Mouse (Mus musculus) lung, embryonic 16.5 days (tissue): Measurements from ENCODE around the gene Fam83g. TPM values are rescaled to one million over a fixed set of nuclear protein-coding genes. Genes with fewer than 3 reads are reported as not detected.

Experiments used
- ATAC-seq: fragments of 200-750 bp; cut with Nextera tagmentation; 2 replicates; pipeline ENCODE4 v1.8.0; 2017; ENCODE audit warnings: low read depth, mild to moderate bottlenecking, moderate library complexity
- H3K27ac ChIP-seq: fragments of 300-500 bp; sonication (generic); 2 replicates; pipeline ENCODE4 v1.5.1; 2014; ENCODE audit warnings: mild to moderate bottlenecking, control low read depth, low read length
- H3K27me3 ChIP-seq: fragments of 300-500 bp; sonication (generic); 2 replicates; pipeline ENCODE4 v1.6.1; 2014; ENCODE audit warnings: low read depth, low read length, mixed read lengths; ENCODE audit not compliant: control insufficient read depth, insufficient read depth
- H3K36me3 ChIP-seq: fragments of 300-500 bp; sonication (generic); 2 replicates; pipeline ENCODE4 v1.6.1; 2014; ENCODE audit warnings: low read length; ENCODE audit not compliant: control insufficient read depth, insufficient read depth
- H3K4me1 ChIP-seq: fragments of 300-500 bp; sonication (generic); replicated peaks from 2 replicates; pipeline ENCODE4 v1.6.1; 2014; ENCODE audit warnings: low read length, mixed read lengths; ENCODE audit not compliant: control insufficient read depth, insufficient read depth
- H3K4me2 ChIP-seq: fragments of 300-500 bp; sonication (generic); 2 replicates; pipeline ENCODE4 v1.6.1; 2014; ENCODE audit warnings: low read depth, low read length, control low read depth
- H3K4me3 ChIP-seq: fragments of 300-500 bp; sonication (generic); 2 replicates; pipeline ENCODE4 v1.5.1; 2014; ENCODE audit warnings: mild to moderate bottlenecking, low read length, control low read depth
- H3K9ac ChIP-seq: fragments of 300-500 bp; sonication (generic); 2 replicates; pipeline ENCODE4 v1.6.1; 2014; ENCODE audit warnings: low read length, control low read depth
- H3K9me3 ChIP-seq: fragments of 300-500 bp; sonication (generic); 2 replicates; pipeline ENCODE4 v1.6.1; 2016; ENCODE audit warnings: low read length; ENCODE audit not compliant: control insufficient read depth
- WGBS: fragments of 180-500 bp; shearing (Covaris S2); extraction: QIAGEN DNeasy Blood & Tissue Kit; methylation state at CpG from one replicate; pipeline ENCODE4 v1.1.7; 2014; 5-methylcytosine and 5-hydroxymethylcytosine counted together
- polyA plus RNA-seq: library from polyadenylated mRNA; unstranded; fragments of >200 nt; fragmentation: Nextera tagmentation; extraction: Ambion mirVana; gene quantifications from 2 replicates; pipeline ENCODE4 v1.2.1, GENCODE M21; 2015

Gene Fam83g
- polyA plus RNA-seq, 1 experiment from 2014 or later, result 2.2 TPM

GRCm38 (mm10) chr11:61745781-61746180 is 61.9 kb downstream of the Fam83g start:
- Histone ChIP-seq H3K9ac (no peak overlapping the region), H3K9me3 (no peaks in the 10 kb centered on the region), H3K27ac (no peak overlapping the region), H3K4me2 (no peak overlapping the region), H3K36me3 (peaks cover 19% of the 10 kb centered on the region), H3K4me3 (no peak overlapping the region), H3K4me1 (no peaks in the 10 kb centered on the region), H3K27me3 (no peaks in the 10 kb centered on the region)
- ATAC-seq, result no peak
- WGBS, result 87% methylated on average over 9 of the region's 9 CpGs

- Histone ChIP-seq H3K4me3 (no peak overlapping the region), H3K27me3 (no peaks in the 10 kb centered on the region), H3K9ac (no peak overlapping the region), H3K4me1 (no peaks in the 10 kb centered on the region), H3K27ac (no peak overlapping the region), H3K4me2 (no peak overlapping the region), H3K9me3 (no peaks in the 10 kb centered on the region), H3K36me3 (peaks cover 23% of the 10 kb centered on the region)
- ATAC-seq, result no peak
- WGBS, result 45% methylated on average over 3 of the region's 3 CpGs
Measured at GRCm38 (mm10) chr11:61747161-61747560, 63.3 kb downstream of the Fam83g start.

GRCm38 (mm10) chr11:61751612-61752011 is 67.7 kb downstream of the Fam83g start:
- peaks cover 19% of the 10 kb centered on the region for H3K36me3 ChIP-seq

GRCm38 (mm10) chr11:61757151-61757550 is 73.3 kb downstream of the Fam83g start:
- Histone ChIP-seq H3K4me3 (no peak overlapping the region), H3K27ac (no peak overlapping the region), H3K9ac (no peak overlapping the region), H3K9me3 (no peaks in the 10 kb centered on the region), H3K36me3 (peaks cover 11% of the 10 kb centered on the region), H3K4me1 (peaks cover 5% of the 10 kb centered on the region), H3K27me3 (no peaks in the 10 kb centered on the region), H3K4me2 (no peak overlapping the region)
- WGBS, result 67% methylated on average over 2 of the region's 2 CpGs
- ATAC-seq, result no peak

More at GRCm38 (mm10) chr11:61751612-61752011, 67.7 kb downstream of the Fam83g start:
- Histone ChIP-seq H3K27me3 (no peaks in the 10 kb centered on the region), H3K4me2 (no peak overlapping the region), H3K4me3 (no peak overlapping the region), H3K27ac (no peak overlapping the region), H3K4me1 (no peaks in the 10 kb centered on the region), H3K9me3 (no peaks in the 10 kb centered on the region), H3K9ac (no peak overlapping the region)
- WGBS, result 75% methylated on average over 5 of the region's 5 CpGs
- no peak for ATAC-seq

Other genes starting within 250 kb of the Fam83g start
- gene Rnf112, start 230.0 kb upstream of the Fam83g start, polyA plus RNA-seq, result 0.78 and 1.2 TPM in 2 replicates
- gene Mfap4, start 198.7 kb upstream of the Fam83g start, polyA plus RNA-seq, result 1,630 and 1,660 TPM in 2 replicates
- 59.6 and 61.8 TPM in 2 replicates for gene Mapk7, start 189.7 kb upstream of the Fam83g start, polyA plus RNA-seq
- gene B9d1, start 178.9 kb upstream of the Fam83g start, polyA plus RNA-seq, result 47.3 and 47.9 TPM in 2 replicates
- gene Epn2, start 104.4 kb upstream of the Fam83g start, polyA plus RNA-seq, result 24.4 and 28.7 TPM in 2 replicates
- gene Grap, start 30.8 kb upstream of the Fam83g start, polyA plus RNA-seq, result 43.1 and 49.9 TPM in 2 replicates
- gene Slc5a10, start 36.7 kb downstream of the Fam83g start, polyA plus RNA-seq, result 0.08 TPM in 1 of 2 replicates, not detected in the other
- 31.3 and 31.4 TPM in 2 replicates for gene Prpsap2, start 78.0 kb downstream of the Fam83g start, polyA plus RNA-seq
- 12.2 and 12.4 TPM in 2 replicates for gene Ulk2, start 171.0 kb downstream of the Fam83g start, polyA plus RNA-seq
- 14.6 and 15.5 TPM in 2 replicates for gene Akap10, start 246.2 kb downstream of the Fam83g start, polyA plus RNA-seq